9 mouse cellular contexts compared by ENCODE assay signal in genomic region chr9:67039867-67040266, GRCm38 (mm10). TPM values are rescaled to one million over a fixed set of nuclear protein-coding genes. Genes with fewer than 3 reads are reported as not detected.
A peak's percentile ranks its signal among the peaks of the same experiment; 100 is the strongest.
DNase-seq lines count a peak whose midpoint lies in the region; ATAC-seq and TF ChIP-seq lines count a peak whose summit lies in the region.
"Had no signal": no experiment of that assay in that cellular context is flagged by ENCODE, and none has a peak within 500 bp of the region (broad histone marks: within the 10 kb centered on the region; RNA-seq: fewer than 3 reads in every experiment).

No protein-coding gene starts in this region.

- peaks cover 92% of the 10 kb centered on the region for H3K79me2 ChIP-seq in myocyte (ENCODE audit: control insufficient read depth, insufficient read depth)

- H3K9me3 ChIP-seq in forebrain, embryonic 14.5 days (replicated peaks; ENCODE audit: control insufficient read depth, low read length) = peaks cover 4% of the 10 kb centered on the region
- no peaks in the 10 kb centered on the region; the same call in 1 of the 2 replicates for H3K9me3 ChIP-seq in forebrain, embryonic 16.5 days (ENCODE audit: control insufficient read depth, low read length)
- H3K9me3 ChIP-seq in liver, embryonic 11.5 days (ENCODE audit: control insufficient read depth, low read length) = peaks cover 4% of the 10 kb centered on the region
- no peaks in the 10 kb centered on the region for H3K9me3 ChIP-seq in hindbrain, embryonic 15.5 days

- H3K36me3 ChIP-seq in forebrain, embryonic 14.5 days (ENCODE audit: control insufficient read depth, insufficient read depth, low read length) = peaks cover 14% of the 10 kb centered on the region
- peaks cover 7% of the 10 kb centered on the region for H3K36me3 ChIP-seq in forebrain, embryonic 16.5 days (ENCODE audit: control insufficient read depth, insufficient read depth)
- H3K36me3 ChIP-seq in liver, embryonic 11.5 days (ENCODE audit: control insufficient read depth, insufficient read depth, low read length) = peaks cover 18% of the 10 kb centered on the region
- peaks cover 14% of the 10 kb centered on the region for H3K36me3 ChIP-seq in hindbrain, embryonic 15.5 days
- peaks cover 56% of the 10 kb centered on the region for H3K36me3 ChIP-seq in myocyte (ENCODE audit: control insufficient read depth, insufficient read depth)

- 26% methylated on average over 10 of the region's 10 CpGs for WGBS in forebrain, embryonic 14.5 days
- WGBS in forebrain, embryonic 16.5 days = 37% methylated on average over 10 of the region's 10 CpGs
- WGBS in liver, embryonic 11.5 days = 62% methylated on average over 10 of the region's 10 CpGs
- WGBS in hindbrain, embryonic 15.5 days = 37% methylated on average over 10 of the region's 10 CpGs

- ATAC-seq in forebrain, embryonic 14.5 days = no peak
- ATAC-seq in forebrain, embryonic 16.5 days = no peak
- ATAC-seq in liver, embryonic 11.5 days (replicated peaks; ENCODE audit: low FRiP score) = no peak
- ATAC-seq in hindbrain, embryonic 15.5 days (ENCODE audit: low FRiP score, low read depth) = no peak
- ATAC-seq in granulocyte monocyte progenitor cell, adult 5-6 weeks (replicated peaks; ENCODE audit: poor library complexity, severe bottlenecking) = no peak
- ATAC-seq: inflammation-experienced regulatory T-cells, adult 6 months had no signal

- H3K27ac ChIP-seq in forebrain, embryonic 14.5 days (ENCODE audit: low read depth, low read length) = no peak overlapping the region
- no peak overlapping the region for H3K27ac ChIP-seq in forebrain, embryonic 16.5 days (ENCODE audit: low read length)
- peak overlapping the region; percentile 67 for H3K27ac ChIP-seq in liver, embryonic 11.5 days (ENCODE audit: low read depth, low read length)
- no peak overlapping the region for H3K27ac ChIP-seq in hindbrain, embryonic 15.5 days (replicated peaks)

- no peak overlapping the region for H3K4me3 ChIP-seq in forebrain, embryonic 14.5 days (ENCODE audit: low read depth, low read length)
- H3K4me3 ChIP-seq in forebrain, embryonic 16.5 days (replicated peaks; ENCODE audit: low read length) = no peak overlapping the region
- no peak overlapping the region for H3K4me3 ChIP-seq in liver, embryonic 11.5 days (ENCODE audit: low read depth, low read length)
- no peak overlapping the region for H3K4me3 ChIP-seq in hindbrain, embryonic 15.5 days
- no peak overlapping the region for H3K4me3 ChIP-seq in myocyte

- TF ChIP-seq POLR2A in myocyte (IDR thresholded peaks at IDR 0.05; ENCODE audit: insufficient read length, low read depth) = no peak

- peaks cover 30% of the 10 kb centered on the region for H3K4me1 ChIP-seq in forebrain, embryonic 14.5 days (ENCODE audit: control insufficient read depth, insufficient read depth, low read length)
- peaks cover 39% of the 10 kb centered on the region for H3K4me1 ChIP-seq in forebrain, embryonic 16.5 days (replicated peaks; ENCODE audit: control insufficient read depth, insufficient read depth, low read length)
- peaks cover 59% of the 10 kb centered on the region for H3K4me1 ChIP-seq in liver, embryonic 11.5 days (replicated peaks; ENCODE audit: control insufficient read depth, insufficient read depth, low read length)
- H3K4me1 ChIP-seq in hindbrain, embryonic 15.5 days (replicated peaks) = peaks cover 39% of the 10 kb centered on the region

- H3ac ChIP-seq in myocyte (ENCODE audit: control insufficient read depth, insufficient read length) = no peak overlapping the region

- H3K4me2 ChIP-seq in forebrain, embryonic 14.5 days (ENCODE audit: low read length) = 0 out of 2 replicates have a peak overlapping the region, but pooled peaks have one; percentile 10
- no peak overlapping the region for H3K4me2 ChIP-seq in forebrain, embryonic 16.5 days (ENCODE audit: low read length)
- H3K4me2 ChIP-seq in liver, embryonic 11.5 days = peak overlapping the region; percentile 57
- H3K4me2 ChIP-seq in hindbrain, embryonic 15.5 days = 0 out of 2 replicates have a peak overlapping the region, but pooled peaks have one; percentile 62
- H3K4me2 ChIP-seq in myocyte (ENCODE audit: low read depth) = peak overlapping the region; percentile 85

- H3K9ac ChIP-seq in forebrain, embryonic 14.5 days (ENCODE audit: low read length) = no peak overlapping the region
- no peak overlapping the region for H3K9ac ChIP-seq in forebrain, embryonic 16.5 days (replicated peaks; ENCODE audit: low read depth, low read length)
- peak overlapping the region; percentile 90 for H3K9ac ChIP-seq in liver, embryonic 11.5 days (ENCODE audit: low read depth, low read length)
- H3K9ac ChIP-seq in hindbrain, embryonic 15.5 days = no peak overlapping the region

- DNase-seq in forebrain, embryonic 14.5 days (ENCODE audit: low spot score) = no peak
- DNase-seq in liver, embryonic 11.5 days (ENCODE audit: low spot score) = no peak
- DNase-seq in liver = no peak
- no peak for DNase-seq in cerebellum, postnatal 14 days

- no peaks in the 10 kb centered on the region for H3K27me3 ChIP-seq in forebrain, embryonic 14.5 days (replicated peaks; ENCODE audit: control insufficient read depth, insufficient read depth, low read length)
- no peaks in the 10 kb centered on the region for H3K27me3 ChIP-seq in forebrain, embryonic 16.5 days (replicated peaks; ENCODE audit: control insufficient read depth, insufficient read depth, low read length)
- no peaks in the 10 kb centered on the region for H3K27me3 ChIP-seq in liver, embryonic 11.5 days (replicated peaks; ENCODE audit: control insufficient read depth, insufficient read depth, low read length)
- no peaks in the 10 kb centered on the region for H3K27me3 ChIP-seq in hindbrain, embryonic 15.5 days
- no peaks in the 10 kb centered on the region for H3K27me3 ChIP-seq in myocyte (ENCODE audit: control insufficient read depth, insufficient read depth, insufficient read length)

TF ChIP-seq in myocyte, 11 proteins besides CTCF, POLR2A, EP300 and RAD21:
- TF ChIP-seq TCF3 (IDR thresholded peaks at IDR 0.05; ENCODE audit: insufficient read length, low read depth) = no peak
- peak; percentile 22 for TF ChIP-seq POLR2AphosphoS2 (IDR thresholded peaks at IDR 0.05; ENCODE audit: insufficient read length, low read depth)

RNA-seq across cellular contexts. Expression of gene Tpm1, which starts 9.3 kb away (rescaled TPM):
- polyA plus RNA-seq in forebrain, embryonic 14.5 days (2014; fragmentation: Nextera tagmentation; extraction: Ambion mirVana) = 104 and 126 TPM in 2 replicates
- polyA plus RNA-seq in forebrain, embryonic 16.5 days (2015; fragmentation: Nextera tagmentation; extraction: Ambion mirVana) = 120 and 127 TPM in 2 replicates
- 378 and 420 TPM in 2 replicates for polyA plus RNA-seq in liver, embryonic 11.5 days (2014; fragmentation: Nextera tagmentation; extraction: Ambion mirVana)
- 171 and 180 TPM in 2 replicates for polyA plus RNA-seq in hindbrain, embryonic 15.5 days (2015; fragmentation: Nextera tagmentation; extraction: Ambion mirVana)
- polyA plus RNA-seq in myocyte (2012; fragmentation: generic; extraction: Trizol) = 1,921 TPM
- total RNA-seq in granulocyte monocyte progenitor cell, adult 5-6 weeks (2014; fragmentation: Nextera tagmentation) = 25.8 and 42.1 TPM in 2 replicates
- total RNA-seq in granulocyte monocyte progenitor cell, adult 5-6 weeks (2017) = 54.2 and 57.0 TPM in 2 replicates
